Mouse (Mus musculus) ES-CJ7 (cell line): ENCODE data around the gene Igsf8.
"Not testable (repeated sequence)": the region's sequence is repeated elsewhere in the genome, so short reads cannot be mapped to it uniquely, and the experiment has no call there.

ENCODE experiments used
- DNase-seq: peaks from one replicate; pipeline ENCODE4 v3.0.0; 2011; ENCODE audit warnings: low read depth, low spot score

The Igsf8 gene

GRCm38 (mm10) chr1:172261477-172262078 is at the start of gene Igsf8:
Igsf8 (plus strand) TSS chr1:172261641.
- no peak for DNase-seq

GRCm38 (mm10) chr1:172212776-172213175 is 48.7 kb upstream of the Igsf8 start:
- DNase-seq: peak; percentile 82

GRCm38 (mm10) chr1:172213771-172214170 is 47.7 kb upstream of the Igsf8 start:
- DNase-seq: no peak

GRCm38 (mm10) chr1:172214748-172215147 is 46.7 kb upstream of the Igsf8 start:
- DNase-seq: no peak

- peak; percentile 98 for DNase-seq
Observed at GRCm38 (mm10) chr1:172217148-172217547, 44.3 kb upstream of the Igsf8 start.

- DNase-seq: peak; percentile 64
Observed at GRCm38 (mm10) chr1:172218164-172218910, 43.1 kb upstream of the Igsf8 start.

GRCm38 (mm10) chr1:172219451-172220406 is 41.7 kb upstream of the Igsf8 start, which contains the start of gene Casq1:
Casq1 (minus strand) TSS chr1:172219868.
- DNase-seq: no peak

GRCm38 (mm10) chr1:172220414-172220813 is 41.0 kb upstream of the Igsf8 start:
- no peak for DNase-seq

- DNase-seq: no peak
Observed at GRCm38 (mm10) chr1:172221297-172222063, 40.0 kb upstream of the Igsf8 start.

GRCm38 (mm10) chr1:172228209-172228608 is 33.2 kb upstream of the Igsf8 start:
- DNase-seq: no peak

GRCm38 (mm10) chr1:172229215-172229614 is 32.2 kb upstream of the Igsf8 start:
- DNase-seq: no peak

GRCm38 (mm10) chr1:172240945-172241708 is 20.3 kb upstream of the Igsf8 start:
- DNase-seq: no peak

- peak; percentile 52 for DNase-seq
Observed at GRCm38 (mm10) chr1:172242401-172242800, 19.0 kb upstream of the Igsf8 start.

- peak; percentile 50 for DNase-seq
Observed at GRCm38 (mm10) chr1:172243547-172244205, 17.8 kb upstream of the Igsf8 start.

- not testable (repeated sequence) for DNase-seq
Observed at GRCm38 (mm10) chr1:172244645-172245044, 16.8 kb upstream of the Igsf8 start.

- no peak for DNase-seq
Observed at GRCm38 (mm10) chr1:172247216-172247615, 14.2 kb upstream of the Igsf8 start.

GRCm38 (mm10) chr1:172247679-172248078 is 13.8 kb upstream of the Igsf8 start:
- peak; percentile 53 for DNase-seq

- no peak for DNase-seq
Observed at GRCm38 (mm10) chr1:172258314-172258713, 3.1 kb upstream of the Igsf8 start, which contains the start of gene Atp1a4. Atp1a4 (minus strand) TSS chr1:172258414.

- no peak for DNase-seq
Observed at GRCm38 (mm10) chr1:172271208-172271607, 9.8 kb downstream of the Igsf8 start.

GRCm38 (mm10) chr1:172271765-172272164 is 10.3 kb downstream of the Igsf8 start:
- DNase-seq: no peak
